Mouse (Mus musculus) kidney, adult 18-20 months (tissue): ENCODE data around the gene Lsamp.

Source experiments
- DNase-seq: peaks from one replicate; pipeline ENCODE4 v3.0.0; 2021

Lsamp gene

DNA sequence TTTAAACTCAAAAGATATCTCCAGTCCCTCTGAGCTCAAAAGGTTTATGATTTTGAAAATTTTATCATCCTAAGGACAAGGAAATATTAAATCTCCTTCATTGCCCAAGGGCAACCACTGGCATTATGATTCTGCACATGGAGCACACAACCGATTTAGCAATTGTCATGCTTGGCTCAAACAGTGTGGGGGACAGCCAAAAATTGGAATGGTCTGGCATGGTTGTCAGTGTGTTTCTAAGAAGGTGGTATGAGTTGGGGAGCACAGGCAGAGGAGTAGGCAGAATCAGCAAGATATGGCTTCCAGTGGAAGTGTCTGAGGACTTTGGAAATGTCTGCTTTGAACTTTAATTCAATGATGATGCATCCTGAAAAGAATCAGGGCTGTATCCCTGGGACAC, 1639.7 kb downstream of the Lsamp start:
- no peak for DNase-seq

DNA sequence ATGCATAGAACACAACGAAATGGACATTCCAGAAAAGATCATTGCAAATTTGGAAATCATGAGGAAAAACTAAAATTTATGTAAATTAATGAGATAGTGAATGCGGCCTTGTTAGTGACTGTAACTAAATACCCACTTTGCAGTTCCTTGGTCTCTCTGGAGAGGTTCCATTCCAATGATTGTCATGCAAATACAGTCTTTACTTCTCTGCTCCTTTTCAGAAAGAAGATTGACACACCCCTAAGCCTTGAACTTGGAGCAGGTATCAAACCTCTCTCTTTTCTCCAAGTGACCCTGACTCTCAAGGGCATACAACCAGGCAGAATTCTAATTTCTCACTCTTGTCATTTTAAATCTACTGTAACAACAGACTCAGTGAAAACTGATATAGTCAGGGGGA, 1649.7 kb downstream of the Lsamp start:
- DNase-seq, result no peak

GRCm38 (mm10) chr16:41640876-41641275, 1656.7 kb downstream of the Lsamp start:
- DNase-seq, result no peak

GRCm38 (mm10) chr16:41653261-41653660, 1669.1 kb downstream of the Lsamp start:
- no peak for DNase-seq

GRCm38 (mm10) chr16:41674316-41675038, 1690.3 kb downstream of the Lsamp start:
- no peak for DNase-seq

- DNase-seq, result no peak
Observed at GRCm38 (mm10) chr16:41675774-41676173, 1691.6 kb downstream of the Lsamp start.

GRCm38 (mm10) chr16:41692435-41692834, 1708.3 kb downstream of the Lsamp start:
- DNase-seq, result peak; percentile 2

DNA sequence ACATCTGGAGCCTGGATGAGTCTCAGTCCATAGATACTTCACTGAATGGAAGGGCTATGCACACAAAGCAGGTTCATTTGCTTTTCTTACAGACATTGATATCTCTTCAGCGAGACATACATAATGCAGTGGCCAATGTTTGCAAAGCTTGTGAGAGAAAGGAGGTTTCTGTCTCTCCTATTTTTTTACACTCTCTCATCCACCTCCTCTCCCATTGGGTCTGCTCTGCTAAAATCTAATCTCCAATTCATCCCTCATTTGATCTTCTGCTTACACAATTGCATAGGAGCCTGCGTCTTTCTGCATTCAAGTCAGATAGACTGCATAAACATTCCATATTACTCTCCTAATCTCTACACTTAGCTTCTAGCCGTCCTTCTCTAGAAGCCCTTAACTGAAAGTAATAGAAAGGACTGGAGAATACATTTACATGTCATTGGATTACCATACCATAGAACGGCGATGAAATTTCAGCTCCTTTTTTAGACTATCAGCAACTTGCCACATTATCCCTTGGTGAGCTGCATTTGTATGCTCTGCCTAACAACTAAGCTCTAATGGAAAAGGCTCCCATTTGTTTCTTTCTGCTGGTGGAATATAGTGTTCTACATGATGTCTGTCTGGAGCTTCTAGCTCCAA, 1717.7 kb downstream of the Lsamp start:
- DNase-seq, result no peak

DNA sequence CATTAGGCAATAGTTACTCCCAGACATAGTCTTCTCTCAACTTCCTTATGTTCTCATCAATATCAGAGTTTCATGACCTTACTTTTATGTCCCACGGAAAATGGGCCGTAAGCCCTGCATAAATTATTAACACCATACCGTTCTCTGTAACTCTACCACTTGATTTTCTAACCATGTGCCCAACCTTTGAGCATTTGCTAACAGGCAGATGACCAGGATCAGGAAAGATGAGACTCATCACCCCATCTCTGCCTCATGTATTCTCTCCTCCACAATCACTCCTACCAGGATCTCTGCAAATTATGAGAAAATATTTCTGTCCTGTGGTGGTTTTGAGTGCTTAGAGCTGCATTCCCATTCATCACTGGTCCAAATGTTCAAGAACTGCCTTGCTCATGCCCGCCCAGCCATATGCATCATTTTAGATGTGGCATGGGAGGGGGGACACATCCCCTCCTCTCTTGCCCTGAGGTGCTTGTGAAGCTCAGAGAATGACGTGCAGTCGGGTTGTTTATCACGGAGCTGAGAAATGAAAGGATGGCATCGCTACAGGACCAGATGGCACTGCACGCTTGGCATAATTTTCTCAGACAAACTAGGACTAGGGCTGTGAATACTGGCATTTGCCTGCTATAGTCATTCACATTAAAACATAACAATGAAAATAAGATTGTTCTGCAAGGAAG, 1744.9 kb downstream of the Lsamp start:
- DNase-seq, result no peak

DNA sequence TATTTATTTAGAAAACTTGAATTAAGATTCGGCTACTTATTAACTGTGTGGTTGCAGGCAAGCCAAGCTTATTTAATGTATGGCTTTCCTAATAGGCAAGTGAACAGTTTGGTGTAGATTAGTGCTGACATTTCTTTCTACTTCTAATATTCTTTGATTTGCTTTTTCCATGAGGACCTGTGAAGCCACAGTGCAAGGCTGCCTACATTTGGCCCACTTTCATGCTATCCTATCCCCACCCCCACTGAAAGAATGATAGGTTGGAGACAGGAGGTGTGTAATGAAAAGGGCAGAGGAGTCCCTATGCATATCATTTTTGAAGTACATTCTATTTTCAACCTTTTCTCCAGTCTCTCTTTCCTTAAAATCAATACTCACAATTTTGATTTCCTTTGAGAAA, 1745.8 kb downstream of the Lsamp start:
- no peak for DNase-seq

GRCm38 (mm10) chr16:41745037-41745436, 1760.9 kb downstream of the Lsamp start:
- peak; percentile 49 for DNase-seq

DNA sequence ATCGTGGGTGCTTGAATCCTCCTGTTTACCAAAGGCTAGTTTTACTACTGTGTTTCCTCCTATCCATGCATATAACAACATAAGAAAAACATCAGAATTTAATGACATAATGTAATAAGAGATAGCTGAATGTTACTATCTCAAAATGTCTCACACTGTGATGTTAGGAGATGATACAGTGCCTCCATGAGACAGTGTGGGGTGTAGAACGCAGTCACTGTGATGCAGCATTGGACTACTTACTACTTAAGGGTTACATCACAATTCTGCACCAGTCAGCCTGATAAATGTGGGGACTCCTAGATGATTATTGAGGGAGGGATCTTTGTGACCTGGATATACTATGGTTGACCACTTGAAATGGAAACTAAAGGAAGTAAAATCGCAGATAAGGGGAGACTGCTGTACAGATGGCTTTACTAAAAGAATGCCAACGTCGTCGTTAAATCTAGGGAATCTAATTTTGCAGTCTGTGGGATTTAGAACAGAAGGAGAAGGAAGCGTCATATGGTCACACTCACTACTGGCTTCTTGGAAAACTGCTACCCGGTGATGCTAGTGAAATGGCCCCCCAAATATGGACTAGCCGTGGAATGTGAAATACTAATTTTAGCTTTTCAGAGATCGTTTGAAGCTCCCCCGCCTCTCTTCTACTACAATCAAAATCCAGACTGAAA, 1762.2 kb downstream of the Lsamp start:
- DNase-seq, result no peak

- no peak for DNase-seq
Observed at GRCm38 (mm10) chr16:41747874-41748273, 1763.7 kb downstream of the Lsamp start.

DNA sequence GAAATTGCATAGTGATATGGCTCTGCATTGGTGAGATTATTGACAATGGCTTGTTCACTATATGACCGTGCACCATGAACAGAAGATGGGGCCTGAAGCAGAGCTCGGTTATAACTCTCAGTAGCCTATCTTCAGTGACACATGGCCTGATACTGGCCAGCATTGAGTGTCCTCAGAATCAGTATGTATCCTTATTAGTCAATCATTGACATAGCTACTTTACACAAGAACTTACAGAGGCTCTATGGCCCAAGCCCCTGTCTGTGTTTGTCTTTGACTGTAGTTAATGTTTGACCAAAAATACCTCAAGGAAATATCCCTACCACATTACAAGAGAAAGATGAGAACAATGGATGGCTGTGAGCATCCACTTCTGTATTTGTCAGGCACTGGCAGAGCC, 1764.6 kb downstream of the Lsamp start:
- DNase-seq, result no peak

GRCm38 (mm10) chr16:41764285-41764684, 1780.1 kb downstream of the Lsamp start:
- no peak for DNase-seq

DNA sequence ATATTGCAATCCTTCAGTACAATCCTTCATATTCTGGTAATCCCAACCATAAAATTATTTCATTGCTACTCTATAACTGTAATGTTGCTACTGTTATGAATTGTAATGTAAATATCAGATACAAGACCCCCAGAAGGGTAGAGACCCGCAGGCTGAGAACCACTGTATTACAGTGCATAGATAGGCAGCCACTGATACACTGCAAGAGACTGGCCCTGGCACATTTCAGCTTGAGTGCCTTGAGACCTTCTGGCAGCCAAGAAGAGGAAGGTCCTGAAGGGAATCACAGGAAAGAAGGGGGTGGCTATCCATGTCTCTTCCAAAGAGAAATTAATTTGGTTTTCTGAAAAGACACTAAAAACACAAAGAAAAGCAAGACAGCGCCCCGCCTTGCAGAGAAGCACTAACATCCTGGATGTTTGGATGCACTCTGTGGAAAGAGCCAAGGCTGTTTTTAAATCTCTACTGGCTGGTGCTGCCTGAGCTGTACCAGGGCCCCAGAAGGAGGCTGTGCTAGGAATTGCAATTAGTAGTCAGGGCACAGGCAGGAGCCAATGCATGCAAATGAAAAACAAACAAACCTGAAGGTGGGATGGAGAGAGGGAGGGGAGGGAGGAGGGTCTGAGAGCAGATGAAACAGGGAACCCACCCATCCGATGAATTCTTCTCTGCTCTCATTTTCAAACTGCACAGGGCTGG, 1787.4 kb downstream of the Lsamp start:
- DNase-seq, result no peak

- peak; percentile 4 for DNase-seq
Observed at GRCm38 (mm10) chr16:41777586-41777985, 1793.4 kb downstream of the Lsamp start.

- no peak for DNase-seq
Observed at GRCm38 (mm10) chr16:41785600-41785999, 1801.4 kb downstream of the Lsamp start.

GRCm38 (mm10) chr16:41786704-41787103, 1802.5 kb downstream of the Lsamp start:
- no peak for DNase-seq

DNA sequence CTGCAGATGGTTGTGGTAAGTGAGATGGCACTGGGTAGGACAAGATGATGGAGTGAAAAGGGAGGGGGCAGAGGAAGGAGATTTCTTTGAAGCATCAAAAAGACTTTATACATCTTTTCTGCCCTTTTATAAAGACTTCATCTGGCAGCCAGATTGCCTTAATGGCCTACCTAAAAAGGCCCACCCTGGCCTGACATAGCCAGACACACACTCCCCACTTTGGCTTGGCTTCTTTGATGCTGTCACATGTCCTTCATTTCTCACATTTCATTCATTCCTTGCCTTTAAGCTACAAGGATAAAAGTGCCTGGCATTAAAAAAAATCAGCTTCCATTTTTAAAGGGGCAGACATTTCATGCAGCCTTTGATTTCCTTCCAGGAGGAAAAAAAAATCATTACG, 1803.0 kb downstream of the Lsamp start:
- DNase-seq, result no peak

- no peak for DNase-seq
Observed at GRCm38 (mm10) chr16:41790016-41790415, 1805.9 kb downstream of the Lsamp start.

DNA sequence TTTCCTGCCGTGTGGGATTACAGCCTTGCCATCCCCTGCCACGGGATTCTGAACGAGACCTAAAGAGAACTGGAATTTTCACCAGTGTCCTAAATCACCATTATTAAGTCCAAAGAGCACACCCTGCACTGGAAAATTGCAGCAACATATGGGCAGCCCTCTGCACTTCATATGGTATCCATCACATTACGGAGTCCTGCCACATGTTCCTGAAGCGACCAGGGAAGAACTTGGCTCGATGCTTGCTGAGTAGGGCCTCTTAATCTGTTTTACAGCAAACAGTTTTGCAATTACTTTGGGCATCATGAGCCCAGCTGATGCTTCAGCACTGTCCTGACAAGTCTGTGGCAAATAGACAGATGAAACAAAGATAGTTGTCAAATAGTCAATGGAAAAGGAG, 1836.2 kb downstream of the Lsamp start:
- no peak for DNase-seq
